Mouse (Mus musculus): ENCODE data around the gene Pth1r. TPM values are rescaled to one million over a fixed set of nuclear protein-coding genes. Genes with fewer than 3 reads are reported as not detected.

Pth1r gene
- polyA plus RNA-seq, 1 experiment = 0.34 TPM

DNA sequence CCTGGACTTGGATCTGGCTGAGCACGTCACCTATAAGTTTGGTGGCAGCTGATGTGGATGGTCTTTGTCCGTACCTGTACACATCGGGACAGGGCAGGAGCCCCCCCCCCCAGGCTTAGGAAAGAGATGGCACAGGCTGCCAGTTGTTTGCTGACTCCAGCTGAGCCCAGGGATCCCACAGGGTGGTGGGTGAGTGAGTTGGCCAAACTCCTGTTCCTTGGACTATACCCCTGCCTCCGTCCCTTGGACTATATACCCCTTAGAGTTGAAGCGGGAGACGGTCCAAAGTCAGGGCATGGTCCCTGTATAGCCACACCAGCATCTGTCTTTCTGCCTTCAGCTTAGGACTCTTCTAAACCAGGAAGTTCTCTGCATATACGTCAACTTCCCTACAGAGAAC lies 7.0 kb downstream of the Pth1r start:
- no peak for TF ChIP-seq POLR2A (IDR thresholded peaks at IDR 0.05; ENCODE audit: borderline replicate concordance, low read depth, low read length)
- TF ChIP-seq CTCF (IDR thresholded peaks at IDR 0.05; ENCODE audit: low read depth, low read length) = no peak
- Histone ChIP-seq H3K27ac (ENCODE audit: insufficient read depth, low read depth, low read length) (no peak overlapping the region), H3K4me1 (ENCODE audit: control insufficient read depth, insufficient read depth, low read length) (no peaks in the 10 kb centered on the region), H3K4me3 (ENCODE audit: insufficient read depth, low read length) (no peak overlapping the region)

DNA sequence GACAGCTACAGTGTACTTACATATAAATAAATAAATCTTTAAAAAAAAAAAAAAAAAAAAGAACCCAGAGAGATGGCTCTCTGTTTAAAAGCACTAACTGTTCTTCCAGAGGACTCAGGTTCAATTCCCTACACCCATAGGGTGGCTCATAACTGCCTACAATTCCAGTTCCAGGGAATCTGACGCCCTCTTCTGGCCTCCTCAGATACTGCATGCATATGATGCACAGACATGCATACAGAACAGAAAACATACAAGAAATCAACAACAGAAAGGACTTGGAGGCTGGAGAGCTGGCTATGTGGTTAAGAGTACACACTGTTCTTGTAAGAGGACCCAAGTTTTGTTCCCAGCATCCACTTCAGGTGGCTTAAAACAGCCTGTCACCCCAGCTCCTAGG lies 8.9 kb downstream of the Pth1r start:
- peaks cover 6% of the 10 kb centered on the region for H3K4me1 ChIP-seq (ENCODE audit: control insufficient read depth, insufficient read depth, low read length)
- TF ChIP-seq CTCF (IDR thresholded peaks at IDR 0.05; ENCODE audit: low read depth, low read length) = no peak
- no peak for TF ChIP-seq POLR2A (IDR thresholded peaks at IDR 0.05; ENCODE audit: borderline replicate concordance, low read depth, low read length)
- H3K27ac ChIP-seq (ENCODE audit: insufficient read depth, low read depth, low read length) = no peak overlapping the region
- H3K4me3 ChIP-seq (ENCODE audit: insufficient read depth, low read length) = no peak overlapping the region

DNA sequence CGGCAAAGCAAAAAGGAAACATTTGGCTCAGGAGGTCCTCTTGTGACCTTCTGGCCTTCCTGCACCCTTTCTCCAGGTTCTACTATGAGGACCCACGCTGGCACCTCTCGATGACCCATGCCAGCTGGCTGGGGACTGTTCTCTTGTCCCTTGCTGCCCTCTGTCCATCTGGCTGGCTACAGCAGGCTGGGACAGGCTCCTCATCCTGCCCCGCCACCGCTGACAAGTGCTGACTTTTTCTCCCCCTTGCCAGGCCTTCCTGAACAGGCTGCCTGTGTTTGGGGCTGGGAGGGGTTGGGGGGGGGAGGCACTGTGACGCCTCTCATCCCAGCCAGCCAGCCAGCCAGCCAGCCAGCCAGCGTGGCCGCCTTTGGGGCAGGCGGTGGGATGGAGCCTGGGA lies 10.6 kb downstream of the Pth1r start:
- Histone ChIP-seq H3K4me1 (ENCODE audit: control insufficient read depth, insufficient read depth, low read length) (peaks cover 10% of the 10 kb centered on the region), H3K27ac (ENCODE audit: insufficient read depth, low read depth, low read length) (no peak overlapping the region), H3K4me3 (ENCODE audit: insufficient read depth, low read length) (no peak overlapping the region)
- TF ChIP-seq POLR2A (IDR thresholded peaks at IDR 0.05; ENCODE audit: borderline replicate concordance, low read depth, low read length) (no peak), CTCF (IDR thresholded peaks at IDR 0.05; ENCODE audit: low read depth, low read length) (no peak)

DNA sequence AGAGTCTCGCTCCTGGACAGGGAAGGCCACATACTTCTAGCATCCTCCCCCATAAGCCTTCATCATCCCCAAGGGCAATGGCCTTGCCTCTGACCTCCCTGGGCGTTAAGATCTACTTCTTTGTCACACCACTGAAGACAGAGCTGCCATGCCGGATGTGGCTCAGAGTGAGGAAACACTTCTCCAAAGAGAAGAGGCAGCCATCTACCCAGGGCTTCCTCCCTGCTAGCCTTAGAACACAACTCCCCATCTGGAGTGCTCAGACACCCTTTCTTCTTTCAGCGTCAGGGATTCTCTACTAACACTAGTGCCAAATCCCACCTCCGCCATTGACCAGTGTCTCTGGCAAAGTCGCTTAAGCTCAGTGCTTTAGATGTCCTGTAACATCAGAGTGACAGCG lies 12.8 kb downstream of the Pth1r start:
- no peak for TF ChIP-seq POLR2A (IDR thresholded peaks at IDR 0.05; ENCODE audit: borderline replicate concordance, low read depth, low read length)
- no peak for TF ChIP-seq CTCF (IDR thresholded peaks at IDR 0.05; ENCODE audit: low read depth, low read length)
- peaks cover 10% of the 10 kb centered on the region for H3K4me1 ChIP-seq (ENCODE audit: control insufficient read depth, insufficient read depth, low read length)
- H3K27ac ChIP-seq (ENCODE audit: insufficient read depth, low read depth, low read length) = no peak overlapping the region
- H3K4me3 ChIP-seq (ENCODE audit: insufficient read depth, low read length) = no peak overlapping the region

DNA sequence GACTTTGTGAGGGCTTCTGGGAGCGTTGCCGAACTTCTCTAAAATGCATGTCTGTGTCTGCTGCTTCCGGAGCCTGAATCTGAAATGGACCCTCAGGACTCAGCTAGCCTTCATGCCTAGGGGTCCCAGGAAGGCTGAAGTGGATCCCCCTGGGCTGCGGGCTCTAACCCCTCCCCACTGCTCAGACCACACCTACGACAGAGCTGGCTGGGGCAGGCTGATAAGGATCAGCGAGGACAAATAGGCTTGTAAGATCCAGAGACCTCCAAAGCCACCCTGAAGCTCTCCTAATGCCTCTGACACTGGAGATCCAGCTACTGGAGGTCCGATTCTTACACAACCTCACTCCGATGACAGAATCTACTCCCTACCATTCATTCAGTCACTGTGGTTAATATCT lies 13.8 kb downstream of the Pth1r start:
- H3K4me3 ChIP-seq (ENCODE audit: insufficient read depth, low read length) = peak overlapping the region; percentile 50
- H3K4me1 ChIP-seq (ENCODE audit: control insufficient read depth, insufficient read depth, low read length) = peaks cover 10% of the 10 kb centered on the region
- peak overlapping the region; percentile 59 for H3K27ac ChIP-seq (ENCODE audit: insufficient read depth, low read depth, low read length)
- TF ChIP-seq POLR2A (IDR thresholded peaks at IDR 0.05; ENCODE audit: borderline replicate concordance, low read depth, low read length) (no peak), CTCF (IDR thresholded peaks at IDR 0.05; ENCODE audit: low read depth, low read length) (no peak)

DNA sequence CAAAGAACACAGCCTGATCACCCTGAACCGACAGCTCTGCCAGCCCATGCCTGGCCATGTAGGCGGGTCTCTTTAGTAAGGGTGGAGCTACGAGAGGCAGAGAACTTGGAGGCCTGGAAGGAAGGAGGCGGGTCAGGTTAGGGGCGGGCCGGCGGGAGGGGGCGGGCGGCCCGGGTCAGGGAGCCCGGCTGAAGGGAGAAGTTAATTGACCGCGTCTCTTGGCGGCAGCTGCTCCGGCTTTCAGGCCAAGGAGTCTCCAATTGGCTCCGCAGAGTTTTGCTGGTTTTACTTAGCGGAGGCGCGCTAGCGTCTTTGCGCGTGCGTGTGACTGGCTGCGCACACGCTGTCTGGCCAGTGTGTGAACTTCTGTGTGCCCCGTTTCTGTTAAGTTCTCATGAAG lies 14.3 kb downstream of the Pth1r start:
- peak overlapping the region; percentile 59 for H3K27ac ChIP-seq (ENCODE audit: insufficient read depth, low read depth, low read length)
- peaks cover 10% of the 10 kb centered on the region for H3K4me1 ChIP-seq (ENCODE audit: control insufficient read depth, insufficient read depth, low read length)
- TF ChIP-seq POLR2A (IDR thresholded peaks at IDR 0.05; ENCODE audit: borderline replicate concordance, low read depth, low read length) (no peak; the same call in 1 of the 2 replicates), CTCF (IDR thresholded peaks at IDR 0.05; ENCODE audit: low read depth, low read length) (no peak)
- H3K4me3 ChIP-seq (ENCODE audit: insufficient read depth, low read length) = peak overlapping the region; percentile 50

DNA sequence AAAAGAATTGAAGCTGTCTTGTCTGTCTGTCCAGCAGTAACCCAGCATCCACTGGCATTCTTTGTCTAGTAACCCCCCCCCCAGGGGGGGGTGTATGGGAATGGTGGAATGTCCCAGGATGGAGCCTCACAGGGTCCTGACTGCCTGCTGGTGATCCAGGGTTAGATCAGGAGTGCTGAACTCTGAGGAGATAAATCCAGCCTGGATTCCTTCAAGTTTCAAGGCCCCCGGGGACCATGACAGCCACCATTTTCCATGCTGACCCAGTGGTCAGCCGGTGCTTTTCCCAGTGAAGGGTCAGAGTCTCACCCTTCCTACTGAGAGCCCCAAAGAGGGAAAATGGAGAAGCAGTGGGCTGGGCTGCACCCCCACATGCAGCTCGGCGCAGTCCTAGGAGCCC lies 15.1 kb downstream of the Pth1r start:
- no peak overlapping the region for H3K4me3 ChIP-seq (ENCODE audit: insufficient read depth, low read length)
- H3K4me1 ChIP-seq (ENCODE audit: control insufficient read depth, insufficient read depth, low read length) = peaks cover 10% of the 10 kb centered on the region
- no peak overlapping the region for H3K27ac ChIP-seq (ENCODE audit: insufficient read depth, low read depth, low read length)
- no peak for TF ChIP-seq POLR2A (IDR thresholded peaks at IDR 0.05; ENCODE audit: borderline replicate concordance, low read depth, low read length)
- TF ChIP-seq CTCF (IDR thresholded peaks at IDR 0.05; ENCODE audit: low read depth, low read length) = no peak

DNA sequence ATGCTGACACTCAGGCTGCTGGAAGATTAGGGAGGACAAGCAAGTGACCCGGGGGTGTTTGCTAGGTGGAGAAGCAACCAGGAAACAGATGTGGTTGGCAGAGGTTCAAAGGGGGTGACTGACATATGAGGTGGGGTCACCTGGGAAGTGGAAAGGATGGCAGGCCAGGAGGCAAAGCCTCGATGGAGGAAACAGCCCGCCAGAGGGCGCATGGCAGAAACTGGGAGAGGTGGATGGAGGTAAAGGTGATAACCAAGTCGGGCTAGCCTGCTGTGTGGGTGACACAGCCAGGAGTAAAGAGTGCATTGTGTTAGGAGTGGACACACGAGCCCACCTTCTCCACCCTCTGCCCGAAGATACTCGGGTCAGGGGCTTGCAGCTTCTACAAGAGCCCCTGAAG lies 17.1 kb downstream of the Pth1r start:
- no peak overlapping the region for H3K4me3 ChIP-seq (ENCODE audit: insufficient read depth, low read length)
- peaks cover 10% of the 10 kb centered on the region for H3K4me1 ChIP-seq (ENCODE audit: control insufficient read depth, insufficient read depth, low read length)
- peak; percentile 81 for TF ChIP-seq CTCF (IDR thresholded peaks at IDR 0.05; ENCODE audit: low read depth, low read length)
- no peak for TF ChIP-seq POLR2A (IDR thresholded peaks at IDR 0.05; ENCODE audit: borderline replicate concordance, low read depth, low read length)
- H3K27ac ChIP-seq (ENCODE audit: insufficient read depth, low read depth, low read length) = no peak overlapping the region

DNA sequence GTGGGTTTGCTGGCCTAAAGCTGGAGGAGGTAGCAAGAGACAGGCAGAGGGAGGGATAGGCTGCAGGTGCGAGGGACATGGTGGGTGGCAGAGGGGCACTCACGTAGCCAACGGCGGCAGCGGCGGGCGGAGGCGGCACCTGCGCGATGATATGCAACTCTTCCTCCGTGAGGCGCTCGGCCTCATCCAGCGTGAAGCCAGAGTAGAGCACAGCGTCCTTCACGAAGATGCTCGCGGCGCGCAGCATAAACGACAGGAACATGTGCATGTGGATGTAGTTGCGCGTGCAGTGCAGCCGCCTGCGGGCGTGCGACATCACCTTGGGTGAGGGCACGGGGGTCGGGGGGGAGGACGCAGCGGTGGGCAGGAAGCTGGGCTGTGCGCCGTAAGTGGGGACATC lies 20.1 kb downstream of the Pth1r start:
- TF ChIP-seq CTCF (IDR thresholded peaks at IDR 0.05; ENCODE audit: low read depth, low read length) (no peak), POLR2A (IDR thresholded peaks at IDR 0.05; ENCODE audit: borderline replicate concordance, low read depth, low read length) (no peak)
- no peak overlapping the region for H3K4me3 ChIP-seq (ENCODE audit: insufficient read depth, low read length)
- H3K4me1 ChIP-seq (ENCODE audit: control insufficient read depth, insufficient read depth, low read length) = no peaks in the 10 kb centered on the region

DNA sequence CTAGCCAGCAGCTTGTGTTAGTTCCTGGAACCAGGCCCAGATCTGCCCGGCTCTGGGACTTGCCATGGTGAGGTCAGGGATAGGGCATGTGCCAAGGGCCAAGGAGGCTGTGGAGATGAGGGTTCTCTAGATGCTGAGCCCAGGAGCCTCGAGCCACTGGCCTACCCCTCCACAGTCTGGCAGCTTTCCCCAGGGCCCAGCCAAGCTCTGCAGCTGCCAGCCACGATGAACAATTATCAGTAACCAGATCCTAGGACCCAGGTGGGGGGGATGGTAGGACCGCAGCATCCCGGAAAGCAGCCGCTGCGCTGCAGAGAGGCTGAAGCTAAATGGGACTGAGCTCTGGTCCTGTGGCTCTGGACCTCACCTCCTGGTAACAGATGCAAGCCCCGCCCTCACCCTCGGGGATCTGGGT lies 21.2 kb downstream of the Pth1r start:
- H3K4me3 ChIP-seq (ENCODE audit: insufficient read depth, low read length) = no peak overlapping the region
- H3K27ac ChIP-seq (ENCODE audit: insufficient read depth, low read depth, low read length) = no peak overlapping the region
- H3K4me1 ChIP-seq (ENCODE audit: control insufficient read depth, insufficient read depth, low read length) = no peaks in the 10 kb centered on the region
- TF ChIP-seq CTCF (IDR thresholded peaks at IDR 0.05; ENCODE audit: low read depth, low read length) (no peak), POLR2A (IDR thresholded peaks at IDR 0.05; ENCODE audit: borderline replicate concordance, low read depth, low read length) (no peak)

More for the DNA sequence above, 20.1 kb downstream of the Pth1r start:
- H3K27ac ChIP-seq (ENCODE audit: insufficient read depth, low read depth, low read length) = no peak overlapping the region

DNA sequence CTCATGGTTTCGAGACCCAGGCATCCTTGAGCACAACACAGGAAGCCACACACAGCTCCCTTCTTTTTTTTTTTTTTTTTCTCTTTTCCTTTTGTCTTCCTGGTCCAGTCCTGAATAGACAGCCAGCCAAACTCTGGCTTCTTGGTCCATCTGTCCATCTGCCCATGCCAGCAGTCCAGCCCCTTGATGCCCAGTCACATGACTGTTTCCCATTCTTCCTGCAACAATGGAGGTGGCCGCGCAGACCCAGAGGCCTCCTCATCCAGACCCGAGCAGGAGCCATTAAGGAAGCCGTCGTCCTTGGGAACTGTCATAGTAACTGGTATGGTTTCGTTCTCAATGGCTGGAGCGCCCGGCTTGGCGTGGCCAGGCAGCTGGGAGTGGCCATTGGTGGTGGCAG lies 24.9 kb downstream of the Pth1r start:
- TF ChIP-seq CTCF (IDR thresholded peaks at IDR 0.05; ENCODE audit: low read depth, low read length) (no peak), POLR2A (IDR thresholded peaks at IDR 0.05; ENCODE audit: borderline replicate concordance, low read depth, low read length) (no peak)
- Histone ChIP-seq H3K4me1 (ENCODE audit: control insufficient read depth, insufficient read depth, low read length) (no peaks in the 10 kb centered on the region), H3K4me3 (ENCODE audit: insufficient read depth, low read length) (no peak overlapping the region), H3K27ac (ENCODE audit: insufficient read depth, low read depth, low read length) (no peak overlapping the region)
